Mouse (Mus musculus) heart, embryonic 11.5 days (tissue): ENCODE results near the gene Zfand3. TPM values are rescaled to one million over a fixed set of nuclear protein-coding genes. Genes with fewer than 3 reads are reported as not detected.

Source experiments
- ATAC-seq: fragments of 200-750 bp; cut with Nextera tagmentation; replicated peaks from 2 replicates; pipeline ENCODE4 v1.8.0; 2017; ENCODE audit warnings: moderate library complexity; ENCODE audit not compliant: insufficient number of reproducible peaks, low FRiP score, low TSS enrichment
- H3K27ac ChIP-seq: fragments of 300-500 bp; sonication (generic); 2 replicates; pipeline ENCODE4 v1.5.1; 2014; ENCODE audit warnings: mild to moderate bottlenecking, low read depth, low read length
- H3K27me3 ChIP-seq: fragments of 300-500 bp; sonication (generic); 2 replicates; pipeline ENCODE4 v1.6.1; 2014; ENCODE audit warnings: mild to moderate bottlenecking, low read length, mixed read lengths; ENCODE audit not compliant: control insufficient read depth, insufficient read depth
- H3K36me3 ChIP-seq: fragments of 300-500 bp; sonication (generic); 2 replicates; pipeline ENCODE4 v1.6.1; 2014; ENCODE audit warnings: mild to moderate bottlenecking, low read length, moderate library complexity, mixed read lengths; ENCODE audit not compliant: control insufficient read depth, insufficient read depth
- H3K4me1 ChIP-seq: fragments of 300-500 bp; sonication (generic); 2 replicates; pipeline ENCODE4 v1.6.1; 2014; ENCODE audit warnings: low read length; ENCODE audit not compliant: control insufficient read depth, insufficient read depth
- H3K4me2 ChIP-seq: fragments of 300-500 bp; sonication (generic); 2 replicates; pipeline ENCODE4 v1.6.1; 2014; ENCODE audit warnings: mild to moderate bottlenecking, moderate library complexity
- H3K4me3 ChIP-seq: fragments of 300-500 bp; sonication (generic); 2 replicates; pipeline ENCODE4 v1.5.1; 2014; ENCODE audit warnings: low read depth, low read length
- H3K9ac ChIP-seq: fragments of 300-500 bp; sonication (generic); 2 replicates; pipeline ENCODE4 v1.6.1; 2014; ENCODE audit warnings: mild to moderate bottlenecking, low read depth, low read length, moderate library complexity
- H3K9me3 ChIP-seq: fragments of 300-500 bp; sonication (generic); replicated peaks from 2 replicates; pipeline ENCODE4 v1.6.1; 2016; ENCODE audit warnings: low read length; ENCODE audit not compliant: control insufficient read depth
- WGBS: fragments of 180-500 bp; shearing (Covaris S2); extraction: QIAGEN DNeasy Blood & Tissue Kit; methylation state at CpG from one replicate; pipeline ENCODE4 v1.1.7; 2014; ENCODE audit not compliant: insufficient replicate concordance; 5-methylcytosine and 5-hydroxymethylcytosine counted together
- polyA plus RNA-seq: library from polyadenylated mRNA; unstranded; fragments of >200 nt; fragmentation: Nextera tagmentation; extraction: Ambion mirVana; gene quantifications from 2 replicates; pipeline ENCODE4 v1.2.1, GENCODE M21; 2014

Gene Zfand3
- polyA plus RNA-seq, 1 experiment from 2014 or later, result 51.4 TPM

- H3K27me3 ChIP-seq, result no peaks in the 10 kb centered on the region
- H3K9ac ChIP-seq, result no peak overlapping the region
- ATAC-seq, result no peak
- no peaks in the 10 kb centered on the region for H3K9me3 ChIP-seq
- WGBS, result 44% methylated on average over 4 of the region's 4 CpGs
- no peak overlapping the region for H3K27ac ChIP-seq
- H3K4me2 ChIP-seq, result no peak overlapping the region
- H3K4me3 ChIP-seq, result no peak overlapping the region
- no peaks in the 10 kb centered on the region for H3K36me3 ChIP-seq
- H3K4me1 ChIP-seq, result peaks cover 10% of the 10 kb centered on the region
Measured at GRCm38 (mm10) chr17:30232698-30233097, 228.2 kb downstream of the Zfand3 start.

- H3K9ac ChIP-seq, result no peak overlapping the region
- no peak overlapping the region for H3K27ac ChIP-seq
- no peaks in the 10 kb centered on the region for H3K9me3 ChIP-seq
- no peaks in the 10 kb centered on the region for H3K36me3 ChIP-seq
- no peaks in the 10 kb centered on the region for H3K27me3 ChIP-seq
- no peak overlapping the region for H3K4me2 ChIP-seq
- H3K4me3 ChIP-seq, result no peak overlapping the region
- peaks cover 12% of the 10 kb centered on the region for H3K4me1 ChIP-seq
- no peak for ATAC-seq
- 51% methylated on average over 4 of the region's 4 CpGs for WGBS
Measured at GRCm38 (mm10) chr17:30235380-30235779, 230.8 kb downstream of the Zfand3 start.

GRCm38 (mm10) chr17:30236611-30237010 lies 232.1 kb downstream of the Zfand3 start:
- Histone ChIP-seq H3K36me3 (no peaks in the 10 kb centered on the region), H3K27ac (no peak overlapping the region), H3K9ac (no peak overlapping the region), H3K4me2 (no peak overlapping the region), H3K27me3 (no peaks in the 10 kb centered on the region), H3K4me1 (peaks cover 12% of the 10 kb centered on the region), H3K9me3 (no peaks in the 10 kb centered on the region), H3K4me3 (no peak overlapping the region)
- no peak for ATAC-seq
- WGBS, result 81% methylated on average over 6 of the region's 6 CpGs

GRCm38 (mm10) chr17:30237600-30237999 lies 233.1 kb downstream of the Zfand3 start:
- Histone ChIP-seq H3K9me3 (no peaks in the 10 kb centered on the region), H3K27ac (no peak overlapping the region), H3K36me3 (no peaks in the 10 kb centered on the region), H3K4me3 (no peak overlapping the region), H3K4me2 (no peak overlapping the region), H3K27me3 (no peaks in the 10 kb centered on the region), H3K4me1 (peaks cover 12% of the 10 kb centered on the region), H3K9ac (no peak overlapping the region)
- ATAC-seq, result no peak
- 83% methylated on average over 7 of the region's 7 CpGs for WGBS

- H3K4me1 ChIP-seq, result peaks cover 25% of the 10 kb centered on the region
- H3K4me2 ChIP-seq, result no peak overlapping the region
- ATAC-seq, result no peak
- H3K36me3 ChIP-seq, result no peaks in the 10 kb centered on the region
- no peaks in the 10 kb centered on the region for H3K9me3 ChIP-seq
- H3K27ac ChIP-seq, result 0 out of 2 replicates have a peak overlapping the region, but pooled peaks have one; percentile 15
- 80% methylated on average over 5 of the region's 5 CpGs for WGBS
- H3K27me3 ChIP-seq, result no peaks in the 10 kb centered on the region
- H3K4me3 ChIP-seq, result no peak overlapping the region
- no peak overlapping the region for H3K9ac ChIP-seq
Measured at GRCm38 (mm10) chr17:30239458-30239857, 234.9 kb downstream of the Zfand3 start.

- no peaks in the 10 kb centered on the region for H3K36me3 ChIP-seq
Measured at GRCm38 (mm10) chr17:30240659-30241058, 236.1 kb downstream of the Zfand3 start.

GRCm38 (mm10) chr17:30241061-30241460 lies 236.5 kb downstream of the Zfand3 start:
- no peaks in the 10 kb centered on the region for H3K36me3 ChIP-seq
- H3K9ac ChIP-seq, result no peak overlapping the region
- H3K4me2 ChIP-seq, result no peak overlapping the region
- no peaks in the 10 kb centered on the region for H3K27me3 ChIP-seq
- H3K4me1 ChIP-seq, result peaks cover 35% of the 10 kb centered on the region
- H3K4me3 ChIP-seq, result no peak overlapping the region
- H3K9me3 ChIP-seq, result no peaks in the 10 kb centered on the region
- no peak overlapping the region for H3K27ac ChIP-seq
- WGBS, result 87% methylated on average over 6 of the region's 6 CpGs
- ATAC-seq, result no peak

More at GRCm38 (mm10) chr17:30240659-30241058, 236.1 kb downstream of the Zfand3 start:
- ATAC-seq, result no peak
- H3K9me3 ChIP-seq, result no peaks in the 10 kb centered on the region
- H3K4me2 ChIP-seq, result no peak overlapping the region
- H3K4me3 ChIP-seq, result no peak overlapping the region
- 82% methylated on average over 4 of the region's 4 CpGs for WGBS
- H3K9ac ChIP-seq, result no peak overlapping the region
- H3K27me3 ChIP-seq, result no peaks in the 10 kb centered on the region
- H3K4me1 ChIP-seq, result peaks cover 31% of the 10 kb centered on the region
- H3K27ac ChIP-seq, result no peak overlapping the region

- Histone ChIP-seq H3K36me3 (no peaks in the 10 kb centered on the region), H3K9ac (no peak overlapping the region), H3K4me2 (no peak overlapping the region), H3K4me3 (no peak overlapping the region), H3K9me3 (no peaks in the 10 kb centered on the region), H3K27me3 (no peaks in the 10 kb centered on the region), H3K27ac (no peak overlapping the region), H3K4me1 (peaks cover 42% of the 10 kb centered on the region)
- ATAC-seq, result no peak
- WGBS, result 81% methylated on average over 17 of the region's 17 CpGs
Measured at GRCm38 (mm10) chr17:30241720-30242322, 237.3 kb downstream of the Zfand3 start.

GRCm38 (mm10) chr17:30242647-30243046 lies 238.1 kb downstream of the Zfand3 start:
- ATAC-seq, result no peak
- H3K4me1 ChIP-seq, result peaks cover 49% of the 10 kb centered on the region
- 94% methylated on average over 4 of the region's 4 CpGs for WGBS

More at GRCm38 (mm10) chr17:30242647-30243046, 238.1 kb downstream of the Zfand3 start:
- no peaks in the 10 kb centered on the region for H3K9me3 ChIP-seq
- no peak overlapping the region for H3K9ac ChIP-seq
- H3K36me3 ChIP-seq, result no peaks in the 10 kb centered on the region
- H3K4me2 ChIP-seq, result no peak overlapping the region
- no peak overlapping the region for H3K4me3 ChIP-seq
- no peaks in the 10 kb centered on the region for H3K27me3 ChIP-seq
- H3K27ac ChIP-seq, result no peak overlapping the region
